Mouse (Mus musculus): ENCODE measurements around the gene Lrsam1. TPM values are rescaled to one million over a fixed set of nuclear protein-coding genes. Genes with fewer than 3 reads are reported as not detected.

Gene Lrsam1
- polyA plus RNA-seq, 1 experiment from 2014 or later, result 14.4 TPM

DNA sequence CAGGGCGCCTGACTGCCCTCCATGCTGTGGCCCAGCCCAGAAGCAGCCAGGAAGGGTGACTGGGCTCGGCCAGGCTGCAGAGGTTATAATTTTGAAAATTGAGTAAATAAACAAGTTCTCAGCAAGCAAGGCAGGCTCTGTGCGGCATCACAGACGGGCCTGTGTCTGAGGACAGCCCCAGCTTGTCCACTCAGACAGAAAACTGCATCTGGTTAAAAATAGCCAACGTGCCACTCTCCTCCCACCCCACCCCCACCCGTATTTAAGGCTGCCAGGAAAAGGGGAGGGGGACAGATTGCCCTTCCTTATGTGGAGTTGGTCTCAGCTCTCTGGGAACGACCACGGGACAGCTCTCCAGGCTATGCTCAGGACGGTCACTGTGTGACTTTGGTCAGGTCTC, 73.4 kb downstream of the Lrsam1 start:
- ATAC-seq (ENCODE audit: insufficient number of reproducible peaks, insufficient read depth, low FRiP score, low TSS enrichment), result no peak

DNA sequence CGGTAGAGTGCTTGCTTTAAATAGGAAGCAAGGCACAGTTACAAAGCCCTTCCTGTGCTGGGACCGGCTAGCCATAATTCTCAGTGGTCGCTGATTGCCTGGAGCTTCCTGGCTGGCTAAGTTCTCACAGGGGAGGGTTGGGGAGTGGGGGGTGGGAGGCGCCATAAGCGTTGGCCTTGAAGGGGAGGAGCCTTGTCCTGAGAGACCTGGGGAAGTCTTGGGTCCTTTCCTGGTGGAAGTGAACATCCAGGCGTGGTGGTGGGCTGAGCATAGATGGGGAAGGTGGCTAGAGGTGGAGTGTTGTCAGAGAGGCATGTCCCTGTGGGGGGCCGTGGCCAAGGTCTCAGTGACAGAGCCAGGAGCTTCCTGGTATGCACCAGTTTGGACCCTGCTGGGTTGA, 76.7 kb downstream of the Lrsam1 start:
- Histone ChIP-seq H3K4me3 (no peak overlapping the region), H3K9me3 (no peaks in the 10 kb centered on the region), H3K27ac (peak overlapping the region; percentile 77), H3K4me2 (replicated peaks) (no peak overlapping the region), H3K4me1 (peaks cover 71% of the 10 kb centered on the region), H3K27me3 (no peaks in the 10 kb centered on the region), H3K9ac (no peak overlapping the region), H3K36me3 (0 out of 2 replicates have a peak, but pooled peaks cover 3% of the 10 kb centered on the region)
- ATAC-seq (ENCODE audit: insufficient number of reproducible peaks, insufficient read depth, low FRiP score, low TSS enrichment), result no peak
- 19% methylated on average over 7 of the region's 7 CpGs for WGBS

More for the DNA sequence above, 73.4 kb downstream of the Lrsam1 start:
- Histone ChIP-seq H3K9me3 (no peaks in the 10 kb centered on the region), H3K9ac (no peak overlapping the region), H3K27ac (peak overlapping the region; percentile 86), H3K36me3 (0 out of 2 replicates have a peak, but pooled peaks cover 12% of the 10 kb centered on the region), H3K4me2 (replicated peaks) (0 out of 2 replicates have a peak overlapping the region, but pooled peaks have one; percentile 17), H3K27me3 (no peaks in the 10 kb centered on the region), H3K4me1 (peaks cover 41% of the 10 kb centered on the region), H3K4me3 (no peak overlapping the region)
- WGBS, result 10% methylated on average over 9 of the region's 9 CpGs

DNA sequence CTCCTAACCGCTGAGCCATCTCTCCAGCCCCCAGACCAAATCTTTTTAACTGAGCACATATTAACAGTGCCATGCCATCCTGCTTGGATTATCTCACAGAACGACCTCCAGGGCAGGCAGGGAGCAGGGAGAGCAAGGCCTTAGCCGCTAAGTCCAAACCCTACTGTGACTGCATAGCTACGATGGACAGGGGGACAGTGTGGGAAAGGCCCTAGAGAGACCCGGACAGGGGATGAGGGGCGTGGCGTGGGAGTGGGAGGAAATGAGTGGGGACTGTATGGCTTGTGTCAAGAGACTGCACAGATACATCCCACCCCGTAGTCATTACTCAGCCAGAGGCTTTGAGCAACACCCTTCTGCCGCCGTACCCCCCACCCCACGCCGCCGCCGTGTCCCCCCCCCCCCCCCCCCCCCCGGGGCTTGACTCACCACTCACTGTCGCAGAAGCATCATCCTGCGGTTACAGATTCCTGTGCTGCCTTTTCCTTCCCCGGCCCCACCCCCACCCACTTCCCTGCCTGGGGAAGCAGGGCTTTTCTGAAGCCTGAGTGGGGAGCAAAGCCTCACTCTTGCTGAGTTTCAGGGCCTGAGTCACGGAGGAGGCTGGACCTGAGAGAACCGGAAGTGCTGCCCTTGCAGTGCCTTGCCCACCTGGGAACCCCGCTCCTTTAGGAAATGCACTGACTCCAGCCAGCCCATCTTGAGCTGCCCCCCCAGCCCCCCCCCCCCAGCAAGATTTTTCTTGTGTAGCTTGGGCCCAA, 79.0 kb downstream of the Lrsam1 start:
- no peaks in the 10 kb centered on the region for H3K9me3 ChIP-seq
- peak overlapping the region; percentile 32 for H3K4me2 ChIP-seq (replicated peaks)
- H3K27me3 ChIP-seq, result no peaks in the 10 kb centered on the region
- no peak for ATAC-seq (ENCODE audit: insufficient number of reproducible peaks, insufficient read depth, low FRiP score, low TSS enrichment)
- H3K4me1 ChIP-seq, result peaks cover 78% of the 10 kb centered on the region
- no peak overlapping the region for H3K9ac ChIP-seq
- no peak overlapping the region for H3K4me3 ChIP-seq
- 0 out of 2 replicates have a peak, but pooled peaks cover 3% of the 10 kb centered on the region for H3K36me3 ChIP-seq
- H3K27ac ChIP-seq, result peak overlapping the region; percentile 81
- 38% methylated on average over 14 of the region's 21 CpGs for WGBS

GRCm38 (mm10) chr2:32881723-32882122, 79.7 kb downstream of the Lrsam1 start:
- H3K4me2 ChIP-seq (replicated peaks), result no peak overlapping the region
- H3K27me3 ChIP-seq, result no peaks in the 10 kb centered on the region
- H3K27ac ChIP-seq, result peak overlapping the region; percentile 81
- no peak for ATAC-seq (ENCODE audit: insufficient number of reproducible peaks, insufficient read depth, low FRiP score, low TSS enrichment)
- H3K36me3 ChIP-seq, result 0 out of 2 replicates have a peak, but pooled peaks cover 3% of the 10 kb centered on the region
- 24% methylated on average over 3 of the region's 3 CpGs for WGBS
- no peaks in the 10 kb centered on the region for H3K9me3 ChIP-seq
- 0 out of 2 replicates have a peak overlapping the region, but pooled peaks have one; percentile 29 for H3K9ac ChIP-seq
- peaks cover 79% of the 10 kb centered on the region for H3K4me1 ChIP-seq
- H3K4me3 ChIP-seq, result no peak overlapping the region

- Histone ChIP-seq H3K36me3 (0 out of 2 replicates have a peak, but pooled peaks cover 3% of the 10 kb centered on the region), H3K4me2 (replicated peaks) (no peak overlapping the region), H3K9ac (peak overlapping the region; percentile 29; the same call in 1 of the 2 replicates), H3K4me1 (peaks cover 79% of the 10 kb centered on the region), H3K4me3 (no peak overlapping the region), H3K27me3 (no peaks in the 10 kb centered on the region), H3K27ac (peak overlapping the region; percentile 81), H3K9me3 (no peaks in the 10 kb centered on the region)
- ATAC-seq (ENCODE audit: insufficient number of reproducible peaks, insufficient read depth, low FRiP score, low TSS enrichment), result no peak
- WGBS, result 21% methylated on average over 6 of the region's 6 CpGs
Measured at GRCm38 (mm10) chr2:32881054-32881453, 80.4 kb downstream of the Lrsam1 start.

GRCm38 (mm10) chr2:32879593-32879992, 81.8 kb downstream of the Lrsam1 start:
- Histone ChIP-seq H3K27ac (no peak overlapping the region), H3K4me3 (no peak overlapping the region), H3K36me3 (0 out of 2 replicates have a peak, but pooled peaks cover 3% of the 10 kb centered on the region), H3K4me2 (replicated peaks) (no peak overlapping the region), H3K9ac (no peak overlapping the region), H3K9me3 (no peaks in the 10 kb centered on the region), H3K4me1 (peaks cover 79% of the 10 kb centered on the region), H3K27me3 (no peaks in the 10 kb centered on the region)
- WGBS, result 77% methylated on average over 5 of the region's 5 CpGs
- ATAC-seq (ENCODE audit: insufficient number of reproducible peaks, insufficient read depth, low FRiP score, low TSS enrichment), result no peak

GRCm38 (mm10) chr2:32878396-32878795, 83.0 kb downstream of the Lrsam1 start:
- H3K4me1 ChIP-seq, result peaks cover 74% of the 10 kb centered on the region

DNA sequence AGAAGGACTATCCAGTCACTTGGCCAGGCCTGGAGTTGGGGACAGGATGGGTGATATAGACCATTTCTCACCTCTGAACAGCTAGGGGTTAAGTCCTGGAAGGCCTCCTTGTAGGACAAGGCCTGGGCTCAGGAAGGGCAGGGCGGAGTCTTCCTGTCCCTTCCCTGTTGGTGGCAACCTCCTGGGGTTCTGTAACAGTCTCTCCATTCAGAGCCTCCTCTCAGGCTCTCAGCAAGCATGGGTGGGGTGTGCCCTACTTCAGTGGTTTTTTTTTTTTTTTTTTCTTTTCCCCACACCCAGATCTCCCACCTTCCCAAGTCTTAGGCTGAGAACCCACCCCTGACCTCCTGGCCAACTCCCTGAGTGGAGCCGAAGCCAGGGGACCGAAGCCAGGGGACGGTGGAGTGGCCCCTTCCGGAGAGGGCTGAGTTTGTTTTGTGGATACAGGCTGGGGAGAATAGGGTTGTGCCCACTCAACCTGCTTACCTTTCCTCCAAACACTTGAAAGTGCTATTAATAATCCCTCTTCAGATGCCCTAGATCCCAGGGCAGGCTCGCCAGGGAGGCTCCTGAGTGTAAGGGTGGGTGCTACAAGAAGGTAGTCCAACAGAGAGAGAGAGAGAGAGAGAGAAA, 83.5 kb downstream of the Lrsam1 start:
- peak overlapping the region; percentile 72 for H3K4me2 ChIP-seq (replicated peaks)
- peak overlapping the region; percentile 88 for H3K9ac ChIP-seq
- WGBS, result 40% methylated on average over 6 of the region's 6 CpGs
- no peaks in the 10 kb centered on the region for H3K36me3 ChIP-seq
- no peaks in the 10 kb centered on the region for H3K9me3 ChIP-seq
- no peak for ATAC-seq (ENCODE audit: insufficient number of reproducible peaks, insufficient read depth, low FRiP score, low TSS enrichment)
- 0 out of 2 replicates have a peak overlapping the region, but pooled peaks have one; percentile 12 for H3K27ac ChIP-seq
- H3K4me3 ChIP-seq, result peak overlapping the region; percentile 80
- peaks cover 70% of the 10 kb centered on the region for H3K4me1 ChIP-seq
- no peaks in the 10 kb centered on the region for H3K27me3 ChIP-seq

More at GRCm38 (mm10) chr2:32878396-32878795, 83.0 kb downstream of the Lrsam1 start:
- peak overlapping the region; percentile 72 for H3K4me2 ChIP-seq (replicated peaks)
- 0 out of 2 replicates have a peak overlapping the region, but pooled peaks have one; percentile 80 for H3K4me3 ChIP-seq
- no peaks in the 10 kb centered on the region for H3K36me3 ChIP-seq
- no peak for ATAC-seq (ENCODE audit: insufficient number of reproducible peaks, insufficient read depth, low FRiP score, low TSS enrichment)
- H3K9ac ChIP-seq, result peak overlapping the region; percentile 88
- H3K27me3 ChIP-seq, result no peaks in the 10 kb centered on the region
- no peaks in the 10 kb centered on the region for H3K9me3 ChIP-seq
- 65% methylated on average over 3 of the region's 3 CpGs for WGBS
- no peak overlapping the region for H3K27ac ChIP-seq

- H3K27ac ChIP-seq, result 0 out of 2 replicates have a peak overlapping the region, but pooled peaks have one; percentile 12
- ATAC-seq (ENCODE audit: insufficient number of reproducible peaks, insufficient read depth, low FRiP score, low TSS enrichment), result no peak
Measured at GRCm38 (mm10) chr2:32877303-32877702, 84.1 kb downstream of the Lrsam1 start.

DNA sequence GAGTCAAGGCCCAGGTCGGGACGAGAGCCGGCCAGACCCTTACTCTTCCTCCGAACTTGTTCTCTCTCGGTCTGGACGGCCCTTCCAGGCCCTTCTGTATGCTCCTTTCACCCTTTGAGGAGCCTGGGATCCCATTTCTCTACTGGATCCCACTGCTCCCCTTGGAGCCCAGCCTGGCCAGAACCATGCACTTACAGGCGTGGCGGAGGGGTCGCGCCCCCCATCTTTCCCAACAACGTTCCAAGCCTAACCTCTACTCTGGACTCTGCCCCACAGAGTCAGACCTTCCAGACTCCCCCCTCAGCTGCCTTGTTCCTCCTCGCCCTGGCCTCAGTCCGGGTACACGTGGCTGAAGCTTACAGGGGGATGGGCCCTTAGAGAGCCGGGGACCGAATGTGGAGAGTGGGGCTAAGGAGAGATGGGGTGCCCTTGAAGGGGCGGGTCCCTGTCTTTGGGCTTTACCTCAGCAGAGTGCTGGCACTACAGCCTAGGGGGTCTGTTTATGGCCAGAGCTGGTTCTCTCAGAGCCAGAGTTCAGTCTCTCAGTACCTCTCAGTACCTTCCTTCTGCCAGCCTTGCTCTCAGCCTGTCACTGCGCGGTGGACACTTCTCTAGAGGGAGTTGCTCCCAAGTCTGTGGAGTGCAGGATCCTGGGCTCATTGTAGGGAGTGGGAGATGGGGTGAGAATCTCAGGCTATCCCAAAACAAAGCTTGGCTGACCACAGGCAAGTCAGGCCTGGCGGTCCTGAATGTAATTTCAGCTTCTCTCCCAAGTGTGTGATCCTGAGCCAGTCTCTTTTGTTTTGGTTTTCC, 84.7 kb downstream of the Lrsam1 start:
- H3K4me1 ChIP-seq, result peaks cover 58% of the 10 kb centered on the region
- 2% methylated on average over 20 of the region's 20 CpGs for WGBS
- no peaks in the 10 kb centered on the region for H3K36me3 ChIP-seq
- no peaks in the 10 kb centered on the region for H3K27me3 ChIP-seq
- H3K9me3 ChIP-seq, result no peaks in the 10 kb centered on the region
- H3K4me3 ChIP-seq, result peak overlapping the region; percentile 80
- H3K27ac ChIP-seq, result peak overlapping the region; percentile 86
- peak overlapping the region; percentile 88 for H3K9ac ChIP-seq
- peak; percentile 11; the same call in 1 of the 2 replicates for ATAC-seq (ENCODE audit: insufficient number of reproducible peaks, insufficient read depth, low FRiP score, low TSS enrichment)
- peak overlapping the region; percentile 72 for H3K4me2 ChIP-seq (replicated peaks)

More at GRCm38 (mm10) chr2:32877303-32877702, 84.1 kb downstream of the Lrsam1 start:
- H3K36me3 ChIP-seq, result no peaks in the 10 kb centered on the region
- no peaks in the 10 kb centered on the region for H3K27me3 ChIP-seq
- no peaks in the 10 kb centered on the region for H3K9me3 ChIP-seq
- H3K4me1 ChIP-seq, result peaks cover 64% of the 10 kb centered on the region
- peak overlapping the region; percentile 72 for H3K4me2 ChIP-seq (replicated peaks)
- H3K4me3 ChIP-seq, result peak overlapping the region; percentile 80
- 23% methylated on average over 5 of the region's 5 CpGs for WGBS
- peak overlapping the region; percentile 88 for H3K9ac ChIP-seq

Data from embryonic facial prominence, embryonic 12.5 days (tissue).